Mouse (Mus musculus) stomach, embryonic 16.5 days (tissue): ENCODE data around the gene Btbd16. TPM values are rescaled to one million over a fixed set of nuclear protein-coding genes. Genes with fewer than 3 reads are reported as not detected.
A peak's percentile ranks its signal among the peaks of the same experiment; 100 is the strongest.

Experiments
- ATAC-seq: fragments of 200-750 bp; cut with Nextera tagmentation; 2 replicates; pipeline ENCODE4 v1.8.0; 2017; ENCODE audit warnings: moderate number of reproducible peaks, moderate TSS enrichment; ENCODE audit not compliant: insufficient read depth, low FRiP score
- H3K27ac ChIP-seq: fragments of 300-500 bp; sonication (generic); 2 replicates; pipeline ENCODE4 v1.5.1; 2014; ENCODE audit warnings: low read length
- H3K27me3 ChIP-seq: fragments of 300-500 bp; sonication (generic); 2 replicates; pipeline ENCODE4 v1.6.1; 2014; ENCODE audit warnings: low read length, control low read depth, mixed read lengths; ENCODE audit not compliant: control insufficient read depth, insufficient read depth
- H3K36me3 ChIP-seq: fragments of 300-500 bp; sonication (generic); 2 replicates; pipeline ENCODE4 v1.6.1; 2014; ENCODE audit warnings: low read length; ENCODE audit not compliant: control insufficient read depth, insufficient read depth
- H3K4me1 ChIP-seq: fragments of 300-500 bp; sonication (generic); 2 replicates; pipeline ENCODE4 v1.6.1; 2014; ENCODE audit warnings: low read length, control low read depth, mixed read lengths; ENCODE audit not compliant: control insufficient read depth, insufficient read depth
- H3K4me2 ChIP-seq: fragments of 300-500 bp; sonication (generic); 2 replicates; pipeline ENCODE4 v1.6.1; 2014; ENCODE audit warnings: low read depth, low read length, mixed read lengths
- H3K4me3 ChIP-seq: fragments of 300-500 bp; sonication (generic); replicated peaks from 2 replicates; pipeline ENCODE4 v1.5.1; 2014; ENCODE audit warnings: mild to moderate bottlenecking, low read length
- H3K9ac ChIP-seq: fragments of 300-500 bp; sonication (generic); 2 replicates; pipeline ENCODE4 v1.6.1; 2014; ENCODE audit warnings: low read length
- H3K9me3 ChIP-seq: fragments of 300-500 bp; sonication (generic); replicated peaks from 2 replicates; pipeline ENCODE4 v1.6.1; 2016; ENCODE audit warnings: low read length, control low read depth; ENCODE audit not compliant: control insufficient read depth
- WGBS: fragments of 180-500 bp; shearing (Covaris S2); extraction: QIAGEN DNeasy Blood & Tissue Kit; methylation state at CpG from one replicate; pipeline ENCODE4 v1.1.7; 2014; 5-methylcytosine and 5-hydroxymethylcytosine counted together
- polyA plus RNA-seq: library from polyadenylated mRNA; unstranded; fragments of >200 nt; fragmentation: Nextera tagmentation; extraction: Ambion mirVana; gene quantifications from 2 replicates; pipeline ENCODE4 v1.2.1, GENCODE M21; 2015

The Btbd16 gene
- polyA plus RNA-seq, 1 experiment from 2014 or later: 0.14 TPM

DNA sequence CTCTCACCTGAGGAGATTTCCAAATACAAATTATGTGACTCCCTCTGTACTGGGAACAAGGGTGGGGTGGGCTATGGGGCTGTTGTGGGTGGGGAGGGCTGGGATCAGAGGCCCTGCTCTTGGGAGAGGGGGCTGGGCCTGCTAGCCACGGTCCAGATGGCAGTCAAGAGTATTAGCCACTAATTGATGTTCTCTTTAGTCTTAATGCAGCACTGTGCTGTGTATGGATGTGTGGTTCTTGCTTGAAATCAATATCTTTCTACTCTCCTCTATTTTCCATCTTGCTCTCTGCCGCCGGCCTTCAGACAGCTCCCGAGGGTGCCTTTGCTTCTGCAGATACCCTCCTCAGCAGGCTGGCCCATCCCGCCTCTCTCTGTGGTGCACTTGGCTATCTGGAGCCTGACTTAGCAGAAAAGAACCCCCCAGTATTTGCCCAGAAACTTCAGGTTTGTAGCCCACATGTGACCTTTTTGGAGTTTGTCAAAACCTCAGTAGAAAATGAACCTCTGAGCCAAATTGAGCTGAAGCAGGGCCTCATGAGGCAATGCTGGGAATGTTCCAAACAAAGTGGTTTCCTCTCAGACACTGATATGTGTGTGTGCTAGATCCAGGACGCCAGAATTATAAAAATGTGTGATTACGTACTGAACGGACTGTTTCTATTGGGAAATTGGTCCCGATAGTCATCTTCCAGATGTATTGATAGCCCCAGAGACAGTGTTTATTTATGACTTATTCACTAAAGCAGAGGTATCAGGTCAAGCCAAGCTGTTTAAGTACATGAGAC is 30.4 kb upstream of the Btbd16 start:
- Histone ChIP-seq H3K9me3 (no peaks in the 10 kb centered on the region), H3K36me3 (0 out of 2 replicates have a peak, but pooled peaks cover 11% of the 10 kb centered on the region), H3K27ac (no peak overlapping the region), H3K4me1 (0 out of 2 replicates have a peak, but pooled peaks cover 5% of the 10 kb centered on the region), H3K4me3 (no peak overlapping the region), H3K9ac (no peak overlapping the region), H3K4me2 (no peak overlapping the region), H3K27me3 (no peaks in the 10 kb centered on the region)
- ATAC-seq: no peak
- 82% methylated on average over 9 of the region's 9 CpGs for WGBS

DNA sequence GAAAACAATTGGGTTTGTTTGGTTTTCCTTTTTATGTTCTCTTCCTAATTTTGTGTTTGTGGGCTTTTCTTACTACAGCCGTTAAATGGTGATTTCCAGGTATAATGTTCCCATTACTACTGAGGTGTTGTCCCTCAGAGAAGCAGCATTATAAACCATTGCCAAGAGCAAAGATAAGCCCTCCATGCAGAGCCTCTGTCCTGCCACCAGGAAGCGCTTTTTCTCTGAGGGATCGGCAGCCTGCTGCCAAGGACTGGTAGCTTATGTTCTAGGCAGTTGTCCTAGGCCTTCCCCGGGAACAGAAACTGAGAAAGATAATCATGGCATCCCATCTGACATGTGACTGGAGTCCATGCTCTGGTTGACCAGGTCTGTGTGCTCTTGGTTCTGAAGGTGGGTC is 24.7 kb upstream of the Btbd16 start:
- H3K9ac ChIP-seq: no peak overlapping the region
- 0 out of 2 replicates have a peak, but pooled peaks cover 6% of the 10 kb centered on the region for H3K36me3 ChIP-seq
- no peaks in the 10 kb centered on the region for H3K27me3 ChIP-seq
- WGBS: 93% methylated on average over 4 of the region's 4 CpGs
- H3K4me3 ChIP-seq: no peak overlapping the region
- no peaks in the 10 kb centered on the region for H3K9me3 ChIP-seq
- H3K4me1 ChIP-seq: peaks cover 7% of the 10 kb centered on the region; the same call in 1 of the 2 replicates
- no peak for ATAC-seq
- H3K27ac ChIP-seq: no peak overlapping the region
- H3K4me2 ChIP-seq: no peak overlapping the region

DNA sequence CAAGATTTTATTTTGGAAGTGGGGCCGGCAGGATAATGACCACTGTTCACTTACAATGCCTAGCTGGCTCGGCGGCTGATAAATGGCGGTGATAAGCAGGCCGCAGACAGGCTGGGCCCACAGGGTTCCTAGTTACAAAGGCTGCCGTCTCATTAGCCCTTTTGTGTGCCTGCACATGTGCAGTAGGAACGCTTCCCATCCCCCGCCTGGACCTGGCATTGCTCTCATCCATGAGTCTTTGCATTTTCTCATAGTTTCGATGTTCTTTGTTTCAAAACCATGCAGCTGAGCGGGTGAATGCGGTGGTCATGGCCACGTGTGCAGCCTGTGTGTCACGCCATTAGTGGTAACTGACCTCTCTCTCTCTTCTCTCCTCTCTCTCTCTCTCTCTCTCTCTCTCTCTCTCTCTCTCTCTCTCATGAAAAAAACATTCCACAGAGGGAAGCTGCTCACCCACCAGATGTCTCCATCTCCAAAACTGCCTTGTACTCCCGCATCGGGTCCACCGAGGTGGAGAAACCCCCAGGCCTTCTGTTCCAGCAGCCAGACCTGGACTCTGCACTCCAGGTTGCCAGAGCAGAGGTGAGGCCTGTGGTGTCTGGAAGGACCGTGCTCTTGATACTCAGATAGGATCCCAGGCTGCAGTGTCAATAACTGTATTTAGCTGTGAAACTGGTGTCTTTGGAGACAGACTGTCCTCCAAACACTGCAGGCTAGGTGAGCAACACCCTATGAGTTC is 22.9 kb upstream of the Btbd16 start:
- H3K9me3 ChIP-seq: no peaks in the 10 kb centered on the region
- WGBS: 49% methylated on average over 17 of the region's 17 CpGs
- no peak overlapping the region for H3K4me2 ChIP-seq
- H3K9ac ChIP-seq: no peak overlapping the region
- H3K27ac ChIP-seq: no peak overlapping the region
- peaks cover 2% of the 10 kb centered on the region; the same call in 1 of the 2 replicates for H3K4me1 ChIP-seq
- H3K27me3 ChIP-seq: no peaks in the 10 kb centered on the region
- H3K36me3 ChIP-seq: 0 out of 2 replicates have a peak, but pooled peaks cover 6% of the 10 kb centered on the region
- no peak overlapping the region for H3K4me3 ChIP-seq
- ATAC-seq: no peak

DNA sequence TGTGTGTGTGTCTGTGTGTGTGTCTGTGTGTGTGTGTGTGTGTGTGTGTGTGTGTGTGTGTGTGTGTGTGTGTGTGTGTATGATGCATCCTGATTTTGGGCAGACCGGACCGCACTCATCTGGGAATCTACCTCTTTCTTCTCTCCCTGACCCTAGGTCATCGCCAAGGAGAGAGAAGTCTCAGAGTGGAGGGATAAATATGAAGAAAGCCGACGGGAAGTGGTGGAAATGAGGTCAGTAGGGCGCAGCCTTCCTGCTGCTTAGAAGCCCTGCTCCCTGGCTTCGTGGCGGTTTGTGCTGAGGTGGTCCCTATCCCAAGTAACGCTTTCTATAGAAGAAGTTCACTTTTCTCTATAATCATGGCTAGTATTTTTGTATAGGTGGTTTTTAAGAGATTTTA is 22.2 kb upstream of the Btbd16 start:
- Histone ChIP-seq H3K9ac (no peak overlapping the region), H3K4me2 (no peak overlapping the region), H3K36me3 (0 out of 2 replicates have a peak, but pooled peaks cover 6% of the 10 kb centered on the region), H3K9me3 (no peaks in the 10 kb centered on the region), H3K4me3 (no peak overlapping the region), H3K27ac (no peak overlapping the region), H3K27me3 (no peaks in the 10 kb centered on the region), H3K4me1 (peaks cover 2% of the 10 kb centered on the region; the same call in 1 of the 2 replicates)
- WGBS: 77% methylated on average over 9 of the region's 9 CpGs
- no peak for ATAC-seq

DNA sequence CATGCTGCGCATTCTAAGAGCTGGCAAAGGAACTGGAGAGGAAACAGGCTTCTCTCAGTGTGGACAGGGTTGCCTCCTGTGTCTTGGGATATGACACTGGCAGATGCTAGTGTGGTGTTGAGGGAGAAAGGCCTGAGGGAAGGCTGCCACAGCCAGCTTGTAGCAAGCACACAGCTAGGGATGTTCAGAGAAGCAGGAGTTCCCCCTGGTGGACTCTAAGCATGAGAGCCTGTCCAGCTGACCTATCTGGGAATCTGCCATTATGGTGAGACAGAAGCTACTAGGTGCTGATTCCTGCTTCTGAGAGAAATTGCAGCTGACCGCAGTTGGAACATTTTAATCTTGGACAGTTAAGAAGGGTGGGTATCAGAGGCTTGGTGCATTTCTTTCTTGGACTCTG is 19.1 kb upstream of the Btbd16 start:
- no peak overlapping the region for H3K4me3 ChIP-seq
- H3K9ac ChIP-seq: no peak overlapping the region
- peaks cover 6% of the 10 kb centered on the region; the same call in 1 of the 2 replicates for H3K36me3 ChIP-seq
- no peak overlapping the region for H3K27ac ChIP-seq
- ATAC-seq: 0 out of 2 replicates have a peak, but pooled peaks have one; percentile 42
- WGBS: 85% methylated on average over 2 of the region's 2 CpGs
- peaks cover 2% of the 10 kb centered on the region; the same call in 1 of the 2 replicates for H3K4me1 ChIP-seq
- no peaks in the 10 kb centered on the region for H3K9me3 ChIP-seq
- no peaks in the 10 kb centered on the region for H3K27me3 ChIP-seq
- H3K4me2 ChIP-seq: no peak overlapping the region

DNA sequence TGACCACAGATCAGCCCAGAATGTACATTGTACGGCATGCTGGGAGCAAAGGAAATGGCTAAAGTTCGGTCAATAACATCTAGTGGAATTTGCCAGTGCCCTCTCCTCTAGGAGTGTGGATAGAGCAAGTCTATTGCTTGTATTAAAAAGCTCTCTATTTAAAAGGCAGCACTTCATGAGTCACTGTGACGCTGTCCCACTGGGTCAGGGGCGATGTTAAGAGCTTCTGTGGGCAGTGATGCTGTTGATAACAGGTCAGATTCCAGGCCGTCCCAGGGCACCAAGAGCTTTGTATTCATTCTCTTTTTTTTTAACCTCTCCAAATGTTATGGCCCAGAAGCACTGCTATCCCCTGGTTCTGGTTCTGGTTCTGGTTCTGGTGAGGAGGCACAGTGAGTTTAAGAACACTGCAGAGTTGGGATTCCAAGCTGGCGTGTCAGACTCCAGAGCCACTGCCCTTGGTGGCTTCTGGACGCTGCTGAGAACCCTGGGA is 17.5 kb upstream of the Btbd16 start:
- H3K4me3 ChIP-seq: no peak overlapping the region
- ATAC-seq: no peak
- H3K36me3 ChIP-seq: peaks cover 6% of the 10 kb centered on the region; the same call in 1 of the 2 replicates
- no peaks in the 10 kb centered on the region for H3K9me3 ChIP-seq
- no peak overlapping the region for H3K4me2 ChIP-seq
- no peaks in the 10 kb centered on the region for H3K27me3 ChIP-seq
- H3K9ac ChIP-seq: no peak overlapping the region
- H3K27ac ChIP-seq: peak overlapping the region; percentile 52; the same call in 1 of the 2 replicates
- 76% methylated on average over 7 of the region's 7 CpGs for WGBS
- H3K4me1 ChIP-seq: peaks cover 2% of the 10 kb centered on the region; the same call in 1 of the 2 replicates

DNA sequence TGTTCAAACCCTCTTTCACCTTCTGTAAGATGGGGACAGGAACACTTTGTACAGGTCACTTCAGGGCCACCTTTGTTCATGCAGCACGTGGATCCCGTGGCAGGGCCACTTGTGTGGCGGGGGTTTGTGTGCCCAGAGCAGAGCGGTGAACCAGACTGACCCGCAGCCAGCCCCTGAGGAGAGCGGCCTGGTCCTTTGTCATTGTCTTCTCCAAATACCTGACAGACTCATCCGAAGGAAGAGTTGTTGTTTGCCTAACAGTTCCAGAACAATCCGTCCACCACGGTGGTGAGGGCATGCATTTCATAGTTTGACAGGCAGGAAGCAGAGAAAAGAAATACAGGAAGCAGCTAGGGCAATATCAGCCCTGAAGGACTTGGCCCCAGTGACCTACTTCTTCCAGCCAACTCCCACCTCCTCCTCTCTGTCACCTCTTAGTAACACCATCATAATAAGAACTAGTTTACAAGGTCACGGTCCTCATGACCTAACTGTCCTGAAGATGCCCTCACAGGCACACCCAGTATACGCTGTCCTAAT is 16.5 kb upstream of the Btbd16 start:
- peaks cover 5% of the 10 kb centered on the region; the same call in 1 of the 2 replicates for H3K4me1 ChIP-seq
- H3K27ac ChIP-seq: no peak overlapping the region
- no peaks in the 10 kb centered on the region for H3K27me3 ChIP-seq
- no peaks in the 10 kb centered on the region for H3K9me3 ChIP-seq
- no peak overlapping the region for H3K4me2 ChIP-seq
- H3K36me3 ChIP-seq: peaks cover under 1% of the 10 kb centered on the region; the same call in 1 of the 2 replicates
- no peak for ATAC-seq
- 76% methylated on average over 11 of the region's 11 CpGs for WGBS
- no peak overlapping the region for H3K4me3 ChIP-seq
- H3K9ac ChIP-seq: no peak overlapping the region

DNA sequence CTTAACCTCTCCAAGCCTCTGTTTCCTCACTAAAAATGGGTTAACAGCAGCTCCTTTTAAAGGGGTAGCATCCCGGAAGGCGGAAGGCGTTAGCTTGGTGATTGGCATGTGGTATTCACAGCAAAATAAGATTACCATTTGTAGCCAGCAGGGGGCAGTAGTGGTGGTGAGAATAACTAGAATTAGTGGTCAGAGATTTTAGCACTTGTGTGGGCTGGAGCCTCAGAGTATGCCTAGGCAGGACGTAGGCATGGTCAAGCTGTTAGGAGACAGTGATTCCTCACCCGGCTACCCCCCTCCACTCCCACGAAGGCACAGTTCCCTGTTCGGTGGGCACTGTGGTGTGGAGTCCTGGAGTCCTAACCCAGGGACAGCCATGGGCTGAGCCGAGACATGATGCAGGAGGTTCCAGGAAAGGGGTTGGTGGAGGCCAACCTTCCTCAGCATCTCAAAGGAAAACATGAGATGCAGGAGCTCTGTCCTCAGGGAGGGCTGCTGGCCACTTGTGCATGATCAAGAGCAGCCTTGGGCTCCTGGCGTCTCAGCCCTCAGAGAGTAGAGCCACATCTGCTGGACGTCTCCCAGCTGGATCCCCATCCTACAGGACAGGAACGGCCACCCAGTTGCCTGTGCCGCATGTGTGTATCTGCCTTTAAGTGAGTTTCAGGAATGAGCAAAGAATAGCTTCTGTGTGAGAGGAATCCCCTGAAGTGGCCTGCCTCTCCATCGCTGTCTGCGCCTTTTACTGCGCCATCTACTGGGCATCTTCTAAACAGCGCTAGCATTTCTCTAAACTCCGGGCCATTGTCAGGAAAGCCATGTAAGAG is 11.6 kb upstream of the Btbd16 start:
- 0 out of 2 replicates have a peak, but pooled peaks cover 4% of the 10 kb centered on the region for H3K4me1 ChIP-seq
- peaks cover 4% of the 10 kb centered on the region; the same call in 1 of the 2 replicates for H3K36me3 ChIP-seq
- no peaks in the 10 kb centered on the region for H3K27me3 ChIP-seq
- no peak overlapping the region for H3K27ac ChIP-seq
- no peak overlapping the region for H3K4me3 ChIP-seq
- ATAC-seq: peak; percentile 46; the same call in 1 of the 2 replicates
- H3K9ac ChIP-seq: no peak overlapping the region
- H3K4me2 ChIP-seq: no peak overlapping the region
- WGBS: 38% methylated on average over 17 of the region's 17 CpGs
- H3K9me3 ChIP-seq: no peaks in the 10 kb centered on the region
